Mouse (Mus musculus) CH12.LX (cell line): ENCODE data around the gene Nhlrc1. TPM values are rescaled to one million over a fixed set of nuclear protein-coding genes. Genes with fewer than 3 reads are reported as not detected.

Experiments
- DNase-seq: peaks from one replicate; pipeline ENCODE4 v3.0.0-alpha.2; 2013; ENCODE audit errors: extremely low read depth
- H3K27ac ChIP-seq: 2 replicates; pipeline ENCODE4 v1.5.1; 2012; ENCODE audit warnings: low read depth, mild to moderate bottlenecking, control low read depth, moderate library complexity; ENCODE audit not compliant: insufficient read depth
- H3K27me3 ChIP-seq: replicated peaks from 2 replicates; pipeline ENCODE3; 2012; ENCODE audit warnings: inconsistent platforms
- H3K36me3 ChIP-seq, 2 experiments: replicated peaks in 1 of 2; 2 replicates each; pipeline versions ENCODE3 to v1.6.1; 2012; ENCODE audit warnings: inconsistent platforms in 1 of 2, low read length in 1 of 2, mild to moderate bottlenecking in 1 of 2, mixed read lengths in 1 of 2, moderate library complexity in 1 of 2; ENCODE audit not compliant: control insufficient read depth in 1 of 2, insufficient read depth in 1 of 2
- H3K4me1 ChIP-seq, 2 experiments: 2 replicates each; pipeline ENCODE4 v1.6.1; 2012; ENCODE audit warnings: inconsistent platforms in 1 of 2, moderate library complexity in 1 of 2; ENCODE audit not compliant: insufficient read depth in 2 of 2, control insufficient read depth in 1 of 2
- H3K4me2 ChIP-seq: 2 replicates; pipeline ENCODE4 v1.6.1; 2012; ENCODE audit warnings: low read depth, mild to moderate bottlenecking, control low read depth; ENCODE audit not compliant: poor library complexity, insufficient read depth, severe bottlenecking
- H3K4me3 ChIP-seq, 3 experiments: fragments of 150-350 bp in 1 of 3; sonication (generic) in 1 of 3; replicated peaks in 1 of 3; 2 replicates each; pipeline versions ENCODE3 to v1.5.1; 2011 to 2012; ENCODE audit warnings: low read depth in 2 of 3, low read length in 2 of 3, mild to moderate bottlenecking in 2 of 3, moderate library complexity in 2 of 3, control low read depth in 1 of 3, improper control_type of control experiment in 1 of 3, inconsistent platforms in 1 of 3, mixed read lengths in 1 of 3; ENCODE audit not compliant: poor library complexity in 1 of 3
- H3K79me2 ChIP-seq: replicated peaks from 2 replicates; pipeline ENCODE4 v1.6.1; 2012; ENCODE audit warnings: mild to moderate bottlenecking, moderate library complexity; ENCODE audit not compliant: control insufficient read depth, poor library complexity, insufficient read depth, severe bottlenecking; ENCODE audit errors: extremely low read depth
- H3K9ac ChIP-seq: 2 replicates; pipeline ENCODE4 v1.6.1; 2012; ENCODE audit warnings: low read depth, mild to moderate bottlenecking, control low read depth, moderate library complexity; ENCODE audit not compliant: insufficient read depth
- H3K9me3 ChIP-seq: replicated peaks from 2 replicates; pipeline ENCODE3; 2012; ENCODE audit warnings: low read length, inconsistent platforms, mixed read lengths
- BHLHE40 ChIP-seq: IDR thresholded peaks from 2 replicates; pipeline ENCODE4 v1.6.1; 2011; ENCODE audit warnings: mild to moderate bottlenecking, low read depth, low read length, improper control_type of control experiment
- CHD1 ChIP-seq: IDR thresholded peaks from 2 replicates; pipeline ENCODE4 v1.6.1; 2012; ENCODE audit warnings: low read depth, low read length, improper control_type of control experiment, inconsistent platforms
- CHD2 ChIP-seq: IDR thresholded peaks from 2 replicates; pipeline ENCODE4 v1.6.1; 2011; ENCODE audit warnings: low read length, improper control_type of control experiment
- ELF1 ChIP-seq: IDR thresholded peaks from 2 replicates; pipeline ENCODE4 v1.6.1; 2014; ENCODE audit warnings: low read depth, mild to moderate bottlenecking, inconsistent platforms, low read length, improper control_type of control experiment
- EP300 ChIP-seq: IDR thresholded peaks from 2 replicates; pipeline ENCODE4 v1.6.1; 2011; ENCODE audit warnings: low read length, improper control_type of control experiment
- ETS1 ChIP-seq: conservative IDR thresholded peaks from 2 replicates; pipeline ENCODE4 v1.6.1; 2012; ENCODE audit warnings: low read depth, mild to moderate bottlenecking, inconsistent platforms, low read length, improper control_type of control experiment, moderate library complexity
- HCFC1 ChIP-seq: IDR thresholded peaks from 2 replicates; pipeline ENCODE4 v1.6.1; 2012; ENCODE audit warnings: low read depth, mild to moderate bottlenecking, inconsistent platforms, low read length, improper control_type of control experiment
- IRF4 ChIP-seq: IDR thresholded peaks from 2 replicates; pipeline ENCODE4 v1.6.1; 2014; ENCODE audit warnings: low read depth, mild to moderate bottlenecking, inconsistent platforms, low read length, improper control_type of control experiment
- JUN ChIP-seq: IDR thresholded peaks from 2 replicates; pipeline ENCODE4 v1.6.1; 2011; ENCODE audit warnings: low read depth, mild to moderate bottlenecking, low read length, improper control_type of control experiment, moderate library complexity; ENCODE audit not compliant: insufficient read depth
- JUND ChIP-seq: conservative IDR thresholded peaks from 2 replicates; pipeline ENCODE4 v1.6.1; 2011; ENCODE audit warnings: low read depth, low read length, improper control_type of control experiment
- MAFK ChIP-seq: IDR thresholded peaks from 2 replicates; pipeline ENCODE4 v1.6.1; 2011; ENCODE audit warnings: low read length, improper control_type of control experiment; ENCODE audit not compliant: insufficient replicate concordance
- MAX ChIP-seq: IDR thresholded peaks from 2 replicates; pipeline ENCODE4 v1.6.1; 2011; ENCODE audit warnings: low read length, improper control_type of control experiment
- MAZ ChIP-seq: IDR thresholded peaks from 2 replicates; pipeline ENCODE4 v1.6.1; 2012; ENCODE audit warnings: low read depth, mild to moderate bottlenecking, inconsistent platforms, low read length, improper control_type of control experiment, moderate library complexity
- MEF2A ChIP-seq: IDR thresholded peaks from 2 replicates; pipeline ENCODE4 v1.6.1; 2014; ENCODE audit warnings: low read depth, mild to moderate bottlenecking, inconsistent platforms, low read length, improper control_type of control experiment, borderline replicate concordance
- MYC ChIP-seq: IDR thresholded peaks from 2 replicates; pipeline ENCODE4 v1.6.1; 2011; ENCODE audit warnings: low read depth, mild to moderate bottlenecking, improper control_type of control experiment, low read length
- NRF1 ChIP-seq: IDR thresholded peaks from 2 replicates; pipeline ENCODE4 v1.6.1; 2014; ENCODE audit warnings: low read depth, mild to moderate bottlenecking, inconsistent platforms, low read length, improper control_type of control experiment, moderate library complexity
- PAX5 ChIP-seq: IDR thresholded peaks from 2 replicates; pipeline ENCODE4 v1.6.1; 2012; ENCODE audit warnings: low read length, inconsistent platforms, mixed read lengths
- POLR2A ChIP-seq: IDR thresholded peaks from 2 replicates; pipeline ENCODE4 v1.6.1; 2011; ENCODE audit warnings: low read depth, mild to moderate bottlenecking, improper control_type of control experiment, low read length
- POLR2AphosphoS2 ChIP-seq: IDR thresholded peaks from 2 replicates; pipeline ENCODE4 v1.6.1; 2011; ENCODE audit warnings: low read depth, low read length, improper control_type of control experiment
- RCOR1 ChIP-seq: conservative IDR thresholded peaks from 2 replicates; pipeline ENCODE4 v1.6.1; 2012; ENCODE audit warnings: low read depth, mild to moderate bottlenecking, inconsistent platforms, low read length, improper control_type of control experiment
- SIN3A ChIP-seq: IDR thresholded peaks from 2 replicates; pipeline ENCODE4 v1.6.1; 2012; ENCODE audit warnings: low read length, improper control_type of control experiment, inconsistent platforms
- SMC3 ChIP-seq: IDR thresholded peaks from 2 replicates; pipeline ENCODE4 v1.6.1; 2011; ENCODE audit warnings: low read depth, low read length, improper control_type of control experiment
- TBP ChIP-seq: conservative IDR thresholded peaks from 2 replicates; pipeline ENCODE4 v1.6.1; 2011; ENCODE audit warnings: low read depth, low read length, improper control_type of control experiment
- TCF12 ChIP-seq: IDR thresholded peaks from 2 replicates; pipeline ENCODE4 v1.6.1; 2014; ENCODE audit warnings: low read depth, mild to moderate bottlenecking, inconsistent platforms, low read length, improper control_type of control experiment
- UBTF ChIP-seq: IDR thresholded peaks from 2 replicates; pipeline ENCODE4 v1.6.1; 2012; ENCODE audit warnings: low read depth, mild to moderate bottlenecking, inconsistent platforms, low read length, improper control_type of control experiment, moderate library complexity
- ZC3H11A ChIP-seq: IDR thresholded peaks from 2 replicates; pipeline ENCODE4 v1.6.1; 2012; ENCODE audit warnings: low read depth, mild to moderate bottlenecking, inconsistent platforms, low read length, improper control_type of control experiment
- ZKSCAN1 ChIP-seq: IDR thresholded peaks from 2 replicates; pipeline ENCODE4 v1.6.1; 2012; ENCODE audit warnings: low read depth, inconsistent platforms, low read length, improper control_type of control experiment, borderline replicate concordance
- ZNF384 ChIP-seq: IDR thresholded peaks from 2 replicates; pipeline ENCODE4 v1.6.1; 2012; ENCODE audit warnings: low read depth, low read length, improper control_type of control experiment, inconsistent platforms
- dilution Hi-C: fragments of 300-500 bp; cut with MboI; formaldehyde crosslinking; loops from 2 replicates; pipeline ENCODE4 v1.14.3; 2020; ENCODE audit warnings: low sequenced_read_pairs; ENCODE audit not compliant: extremely low pct_unique_long_range_greater_than_20kb, extremely low pct_ligation_motif_present
- in situ Hi-C: fragments of 300-500 bp; cut with MboI; formaldehyde crosslinking; loops from 3 replicates; pipeline ENCODE4 v1.14.3; 2019; ENCODE audit warnings: low sequenced_read_pairs, low pct_ligation_motif_present, low pct_unique_long_range_greater_than_20kb, mixed read lengths
- polyA plus RNA-seq: library from polyadenylated mRNA; unstranded; fragments of >175 nt; gene quantifications from 2 replicates; pipeline ENCODE4 v1.2.1, GENCODE M21; 2012; ENCODE audit warnings: low read depth; ENCODE audit not compliant: insufficient read length
- total RNA-seq, 2 experiments: library from RNA; depleted of rRNA; stranded (reverse); fragments of 300-350 nt in 1 of 2; fragments of >200 nt in 1 of 2; gene quantifications; 2 replicates each; pipeline ENCODE4 v1.2.3; 2012 to 2014

Gene Nhlrc1
- total and polyA plus RNA-seq, 3 experiments = not detected

DNA sequence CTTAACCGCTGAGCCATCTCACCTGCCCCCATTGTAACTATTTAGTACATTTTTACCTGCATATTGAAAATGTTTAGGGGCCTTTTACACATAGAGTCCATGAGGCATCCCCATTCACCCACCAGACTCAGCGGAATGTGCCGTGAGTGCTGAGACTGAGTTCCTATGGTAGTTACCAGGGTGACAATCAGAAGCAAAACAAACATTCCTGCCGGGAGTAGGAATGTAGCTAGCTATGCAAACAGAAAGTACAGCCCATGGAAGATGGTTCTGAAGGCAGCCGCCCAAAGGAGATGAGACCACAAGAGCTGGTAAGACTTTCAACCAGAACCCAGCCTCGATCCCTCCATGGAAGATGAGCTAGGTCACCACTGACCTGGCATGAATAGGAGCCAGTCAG lies 28.4 kb downstream of the Nhlrc1 start:
- TF ChIP-seq MAZ (no peak), EP300 (no peak), MAFK (no peak), SIN3A (no peak), POLR2A (no peak), RCOR1 (no peak), ZNF384 (no peak), PAX5 (no peak), ZKSCAN1 (no peak), MEF2A (no peak), JUN (no peak), HCFC1 (no peak), ZC3H11A (no peak), POLR2AphosphoS2 (no peak)
- TF ChIP-seq, all 38 proteins: peak for 0
- Histone ChIP-seq H3K79me2 (no peaks in the 10 kb centered on the region), H3K4me3 (no peak overlapping the region), H3K9ac (no peak overlapping the region), H3K4me2 (no peak overlapping the region), H3K27ac (no peak overlapping the region), H3K36me3 (no peaks in the 10 kb centered on the region), H3K9me3 (no peaks in the 10 kb centered on the region), H3K4me1 (peaks cover 21 to 35% of the 10 kb centered on the region in 2 experiments), H3K27me3 (no peaks in the 10 kb centered on the region)
- DNase-seq = no peak
- dilution Hi-C loops (no loop called here), in situ Hi-C loops (no loop called here)

DNA sequence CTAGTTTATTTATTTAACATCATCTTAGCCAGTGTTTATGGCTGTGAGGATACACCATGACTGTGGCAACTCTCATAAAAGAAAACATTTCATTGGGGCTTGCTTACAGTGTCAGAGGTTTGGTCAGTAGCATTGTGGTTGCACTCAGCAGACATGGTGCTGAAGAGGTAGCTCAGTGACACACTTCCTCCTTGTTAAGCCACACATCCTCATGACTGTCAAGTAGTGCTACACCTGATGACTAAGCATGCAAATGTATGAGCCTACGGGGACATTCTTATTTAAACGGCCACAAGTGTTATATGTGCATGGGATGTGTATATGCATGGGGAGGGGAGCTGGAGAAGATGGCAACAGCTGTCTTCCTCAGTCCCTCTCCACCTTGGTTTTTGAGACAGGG lies 30.8 kb downstream of the Nhlrc1 start:
- Histone ChIP-seq H3K9ac (no peak overlapping the region), H3K27me3 (no peaks in the 10 kb centered on the region), H3K36me3 (no peaks in the 10 kb centered on the region), H3K27ac (no peak overlapping the region), H3K9me3 (no peaks in the 10 kb centered on the region), H3K4me3 (peak overlapping the region in 1 of 3 experiments; percentile 2), H3K79me2 (no peaks in the 10 kb centered on the region), H3K4me2 (peak overlapping the region; percentile 1; the same call in 1 of the 2 replicates), H3K4me1 (peaks cover 31 to 59% of the 10 kb centered on the region in 2 experiments)
- TF ChIP-seq BHLHE40 = peak; percentile 75
- TF ChIP-seq JUN = peak; percentile 41; the same call in 1 of the 2 replicates
- TF ChIP-seq MYC = peak; percentile 49; the same call in 1 of the 2 replicates
- peak; percentile 62; the same call in 1 of the 2 replicates for TF ChIP-seq IRF4
- no peak for TF ChIP-seq UBTF
- no peak for TF ChIP-seq POLR2AphosphoS2
- no peak for TF ChIP-seq ZC3H11A
- TF ChIP-seq HCFC1 = peak; percentile 58; the same call in 1 of the 2 replicates
- peak; percentile 39; the same call in 1 of the 2 replicates for TF ChIP-seq MEF2A
- TF ChIP-seq ETS1 = peak; percentile 78
- TF ChIP-seq SIN3A = no peak
- no peak for TF ChIP-seq CHD1
- TF ChIP-seq NRF1 = no peak
- TF ChIP-seq MAX = peak; percentile 64
- TF ChIP-seq ELF1 = peak; percentile 61
- no peak for TF ChIP-seq ZKSCAN1
- TF ChIP-seq JUND = peak; percentile 49; the same call in 1 of the 2 replicates
- TF ChIP-seq CHD2 = no peak
- no peak for TF ChIP-seq SMC3
- TF ChIP-seq TBP = 0 out of 2 replicates have a peak, but pooled peaks have one; percentile 40
- TF ChIP-seq TCF12 = peak; percentile 41; the same call in 1 of the 2 replicates
- TF ChIP-seq EP300 = peak; percentile 78
- in situ Hi-C loops = no loop called here
- peak; percentile 83 for DNase-seq
- dilution Hi-C loops = no loop called here
